Mouse (Mus musculus): ENCODE data around the gene Cit.

- no peak for TF ChIP-seq CHD2 (IDR thresholded peaks at IDR 0.05; ENCODE audit: low read depth, low read length)
- TF ChIP-seq MAFK (IDR thresholded peaks at IDR 0.05; ENCODE audit: insufficient read depth, low read depth, low read length): no peak
- no peak for TF ChIP-seq HCFC1 (IDR thresholded peaks at IDR 0.05; ENCODE audit: borderline replicate concordance, insufficient read depth, low read length)
- no peak for TF ChIP-seq ZNF384 (IDR thresholded peaks at IDR 0.05; ENCODE audit: low read depth, low read length)
Observed at GRCm38 (mm10) chr5:115958344-115958743, 113.3 kb downstream of the Cit start.

All from ES-E14 (cell line).